ENCODE assay signal across 17 mouse cellular contexts in the genomic region with DNA sequence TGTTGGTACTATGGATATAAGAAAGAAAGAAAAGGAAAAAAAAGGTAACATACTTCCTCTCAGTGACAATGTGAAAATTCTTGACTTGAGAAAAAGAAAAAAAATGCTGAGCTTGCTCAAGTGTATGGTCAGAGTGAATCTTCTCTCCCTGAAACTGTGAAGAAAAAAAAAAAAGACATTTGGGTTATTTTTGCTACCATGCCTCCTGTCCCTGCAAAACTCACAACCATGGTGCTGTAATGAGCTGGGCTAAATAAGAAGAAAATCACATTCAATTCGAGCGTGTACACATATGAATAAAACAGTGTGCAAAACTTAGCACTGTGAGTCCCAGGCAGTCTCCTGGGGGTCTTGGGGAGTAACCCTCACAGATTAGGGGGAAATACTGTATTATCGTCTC.
DNase-seq lines count a peak whose midpoint lies in the region; ATAC-seq and TF ChIP-seq lines count a peak whose summit lies in the region.
"Had no signal": no experiment of that assay in that cellular context is flagged by ENCODE, and none has a peak within 500 bp of the region (broad histone marks: within the 10 kb centered on the region; RNA-seq: fewer than 3 reads in every experiment).

No protein-coding gene starts in this region.

- peaks cover 10% of the 10 kb centered on the region for H3K4me1 ChIP-seq in midbrain, embryonic 12.5 days
- H3K4me1 ChIP-seq in midbrain, embryonic 15.5 days = peaks cover 14% of the 10 kb centered on the region
- H3K4me1 ChIP-seq in forebrain, postnatal 0 days (ENCODE audit: insufficient read depth) = no peaks in the 10 kb centered on the region
- no peaks in the 10 kb centered on the region for H3K4me1 ChIP-seq in hindbrain, postnatal 0 days (ENCODE audit: insufficient read depth, low read length)
- H3K4me1 ChIP-seq: liver, embryonic 12.5 days; megakaryocyte, embryonic 14.5 days had no signal

- no peak for TF ChIP-seq CTCF in forebrain, postnatal 0 days (IDR thresholded peaks at IDR 0.05; ENCODE audit: low read depth)
- TF ChIP-seq CTCF in hindbrain, postnatal 0 days (IDR thresholded peaks at IDR 0.05; ENCODE audit: low read depth) = no peak

- 14% methylated on average over 3 of the region's 3 CpGs for WGBS in midbrain, embryonic 12.5 days
- 23% methylated on average over 3 of the region's 3 CpGs for WGBS in midbrain, embryonic 15.5 days
- WGBS in forebrain, postnatal 0 days = 21% methylated on average over 3 of the region's 3 CpGs
- 49% methylated on average over 3 of the region's 3 CpGs for WGBS in hindbrain, postnatal 0 days

- DNase-seq in forebrain, postnatal 0 days = no peak
- DNase-seq in hindbrain, postnatal 0 days (ENCODE audit: low spot score) = no peak
- DNase-seq in adrenal gland, postnatal 14 days = no peak
- no peak for DNase-seq in adrenal gland, postnatal 4 days (ENCODE audit: low spot score in 2 of 2)
- DNase-seq in kidney, postnatal 36 days = no peak
- DNase-seq: cerebellum, adult 11 months; cerebellum, postnatal 25 days; gastrocnemius, postnatal 10 days; lung, adult 2 months; thymus, postnatal 25 days had no signal

- no peak overlapping the region for H3K9ac ChIP-seq in midbrain, embryonic 12.5 days (replicated peaks)
- no peak overlapping the region for H3K9ac ChIP-seq in midbrain, embryonic 15.5 days
- no peak overlapping the region for H3K9ac ChIP-seq in forebrain, postnatal 0 days
- H3K9ac ChIP-seq in hindbrain, postnatal 0 days (replicated peaks; ENCODE audit: low read length) = no peak overlapping the region
- H3K9ac ChIP-seq: kidney, embryonic 15.5 days; limb, embryonic 12.5 days; liver, embryonic 12.5 days had no signal

- ATAC-seq in midbrain, embryonic 12.5 days (ENCODE audit: low FRiP score, low read depth) = no peak
- ATAC-seq in midbrain, embryonic 15.5 days (replicated peaks) = no peak
- ATAC-seq in forebrain, postnatal 0 days = peak; percentile 32; the same call in 1 of the 2 replicates
- no peak for ATAC-seq in hindbrain, postnatal 0 days
- ATAC-seq: intestine, postnatal 0 days; liver, embryonic 12.5 days had no signal

- peak overlapping the region; percentile 65 for H3K27ac ChIP-seq in midbrain, embryonic 12.5 days (replicated peaks)
- no peak overlapping the region for H3K27ac ChIP-seq in midbrain, embryonic 15.5 days
- no peak overlapping the region for H3K27ac ChIP-seq in forebrain, postnatal 0 days (ENCODE audit: low read depth, low read length)
- no peak overlapping the region for H3K27ac ChIP-seq in hindbrain, postnatal 0 days
- H3K27ac ChIP-seq: kidney, embryonic 15.5 days; limb, embryonic 12.5 days; liver, embryonic 12.5 days had no signal

- peak overlapping the region; percentile 48 for H3K4me2 ChIP-seq in midbrain, embryonic 12.5 days (replicated peaks)
- H3K4me2 ChIP-seq in midbrain, embryonic 15.5 days = no peak overlapping the region
- H3K4me2 ChIP-seq in forebrain, postnatal 0 days (ENCODE audit: low read depth) = no peak overlapping the region
- 0 out of 2 replicates have a peak overlapping the region, but pooled peaks have one; percentile 63 for H3K4me2 ChIP-seq in hindbrain, postnatal 0 days (ENCODE audit: low read depth, low read length)
- H3K4me2 ChIP-seq: liver, embryonic 12.5 days had no signal

- H3K4me3 ChIP-seq in midbrain, embryonic 12.5 days = no peak overlapping the region
- no peak overlapping the region for H3K4me3 ChIP-seq in midbrain, embryonic 15.5 days
- H3K4me3 ChIP-seq in forebrain, postnatal 0 days (ENCODE audit: low read depth, low read length) = no peak overlapping the region
- H3K4me3 ChIP-seq in hindbrain, postnatal 0 days (ENCODE audit: low read length) = no peak overlapping the region
- H3K4me3 ChIP-seq: liver, embryonic 12.5 days; megakaryocyte, embryonic 14.5 days had no signal

- H3K36me3 ChIP-seq in midbrain, embryonic 12.5 days = no peaks in the 10 kb centered on the region
- no peaks in the 10 kb centered on the region for H3K36me3 ChIP-seq in midbrain, embryonic 15.5 days (replicated peaks)
- no peaks in the 10 kb centered on the region for H3K36me3 ChIP-seq in forebrain, postnatal 0 days (ENCODE audit: insufficient read depth)
- H3K36me3 ChIP-seq in hindbrain, postnatal 0 days (ENCODE audit: insufficient read depth, low read length) = no peaks in the 10 kb centered on the region
- H3K36me3 ChIP-seq: kidney, embryonic 15.5 days; limb, embryonic 12.5 days; liver, embryonic 12.5 days had no signal

- peaks cover 15% of the 10 kb centered on the region; the same call in 1 of the 2 replicates for H3K27me3 ChIP-seq in midbrain, embryonic 12.5 days
- H3K27me3 ChIP-seq in midbrain, embryonic 15.5 days (replicated peaks) = no peaks in the 10 kb centered on the region
- H3K27me3 ChIP-seq in forebrain, postnatal 0 days (ENCODE audit: insufficient read depth, low read length) = no peaks in the 10 kb centered on the region
- H3K27me3 ChIP-seq in hindbrain, postnatal 0 days (ENCODE audit: insufficient read depth, low read length) = no peaks in the 10 kb centered on the region
- H3K27me3 ChIP-seq: kidney, embryonic 15.5 days; liver, embryonic 12.5 days; megakaryocyte, embryonic 14.5 days had no signal

- no peaks in the 10 kb centered on the region for H3K9me3 ChIP-seq in midbrain, embryonic 12.5 days
- no peaks in the 10 kb centered on the region for H3K9me3 ChIP-seq in midbrain, embryonic 15.5 days
- no peaks in the 10 kb centered on the region for H3K9me3 ChIP-seq in forebrain, postnatal 0 days (ENCODE audit: low read length)
- H3K9me3 ChIP-seq in hindbrain, postnatal 0 days (ENCODE audit: low read length) = no peaks in the 10 kb centered on the region
- H3K9me3 ChIP-seq: kidney, embryonic 15.5 days; limb, embryonic 12.5 days; liver, embryonic 12.5 days had no signal

Comparison
In these comparisons a context has a peak if more than half of its experiments do, and no peak if none do; other contexts are left out.
1. H3K4me2 ChIP-seq: peak in midbrain, embryonic 12.5 days (single experiment) and hindbrain, postnatal 0 days (single experiment); none in midbrain, embryonic 15.5 days (single experiment) and forebrain, postnatal 0 days (single experiment).